Mouse (Mus musculus): ENCODE measurements around the gene P4ha3. TPM values are rescaled to one million over a fixed set of nuclear protein-coding genes. Genes with fewer than 3 reads are reported as not detected.

P4ha3 gene
- polyA plus RNA-seq, 1 experiment from 2014 or later: 4.4 TPM

DNA sequence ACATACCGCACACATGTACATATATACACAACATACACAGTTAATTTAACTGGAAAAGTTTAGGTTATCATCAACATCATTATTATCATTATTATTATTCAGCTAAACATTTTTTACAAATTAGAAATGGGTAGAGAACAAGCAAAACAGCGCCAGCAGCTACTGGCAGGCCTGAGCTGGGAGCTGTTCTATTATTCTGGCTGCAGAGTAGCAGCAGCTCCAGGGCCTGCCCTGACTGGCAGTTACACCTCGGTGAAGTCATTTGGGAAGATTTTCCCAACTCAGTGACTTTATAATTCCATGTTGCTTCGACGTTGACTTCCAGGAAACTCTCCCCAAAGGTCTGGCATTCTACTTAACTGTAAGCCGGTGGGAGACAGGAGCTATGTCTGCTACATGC is 11.4 kb downstream of the P4ha3 start:
- no peaks in the 10 kb centered on the region for H3K36me3 ChIP-seq (ENCODE audit: control insufficient read depth, insufficient read depth, low read length)
- ATAC-seq (ENCODE audit: insufficient read depth, low FRiP score): no peak
- H3K4me1 ChIP-seq (ENCODE audit: control insufficient read depth, insufficient read depth, low read length): peaks cover under 1% of the 10 kb centered on the region; the same call in 1 of the 2 replicates
- no peak overlapping the region for H3K9ac ChIP-seq (ENCODE audit: low read length)
- no peak overlapping the region for H3K4me2 ChIP-seq (ENCODE audit: low read depth, low read length)
- 80% methylated on average over 6 of the region's 6 CpGs for WGBS
- no peak overlapping the region for H3K27ac ChIP-seq (ENCODE audit: low read length)
- H3K27me3 ChIP-seq (ENCODE audit: control insufficient read depth, insufficient read depth, low read length): no peaks in the 10 kb centered on the region
- no peaks in the 10 kb centered on the region for H3K9me3 ChIP-seq (replicated peaks; ENCODE audit: control insufficient read depth, low read length)
- H3K4me3 ChIP-seq (replicated peaks; ENCODE audit: low read length): no peak overlapping the region

DNA sequence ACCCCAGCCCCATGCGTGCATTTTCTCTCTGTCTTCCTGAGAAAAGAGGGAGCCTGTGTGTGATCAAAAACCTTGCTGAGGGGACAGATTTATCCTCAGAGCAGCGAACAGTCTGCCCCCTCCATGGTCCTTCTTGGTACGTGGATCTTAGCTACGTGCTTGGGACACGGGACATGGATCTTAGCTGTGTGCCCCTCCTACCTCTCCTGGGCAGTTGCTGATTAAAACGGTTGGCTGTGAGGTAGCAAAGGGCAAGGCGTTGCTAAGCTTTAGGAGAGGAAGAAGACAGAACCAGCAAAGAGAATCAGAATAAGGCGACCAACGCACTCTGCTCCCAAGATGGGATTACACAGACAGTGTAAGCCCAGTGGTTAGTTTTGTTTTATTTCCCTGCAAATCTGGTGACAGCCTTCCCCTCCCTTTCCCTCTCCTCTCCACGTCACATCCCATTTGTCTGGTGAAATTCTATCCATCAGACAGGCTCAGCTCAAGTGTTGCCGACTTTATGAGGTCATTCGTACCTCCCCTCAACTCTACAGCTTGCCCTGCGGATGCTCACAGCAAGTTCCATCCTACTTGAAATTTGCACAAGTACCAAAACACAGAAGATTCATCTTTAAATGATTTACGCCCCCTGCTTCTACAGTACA is 13.7 kb downstream of the P4ha3 start:
- no peaks in the 10 kb centered on the region for H3K27me3 ChIP-seq (ENCODE audit: control insufficient read depth, insufficient read depth, low read length)
- ATAC-seq (ENCODE audit: insufficient read depth, low FRiP score): no peak
- peaks cover 7% of the 10 kb centered on the region; the same call in 1 of the 2 replicates for H3K4me1 ChIP-seq (ENCODE audit: control insufficient read depth, insufficient read depth, low read length)
- WGBS: 66% methylated on average over 14 of the region's 14 CpGs
- H3K27ac ChIP-seq (ENCODE audit: low read length): no peak overlapping the region
- no peak overlapping the region for H3K4me2 ChIP-seq (ENCODE audit: low read depth, low read length)
- no peak overlapping the region for H3K9ac ChIP-seq (ENCODE audit: low read length)
- no peaks in the 10 kb centered on the region for H3K36me3 ChIP-seq (ENCODE audit: control insufficient read depth, insufficient read depth, low read length)
- no peak overlapping the region for H3K4me3 ChIP-seq (replicated peaks; ENCODE audit: low read length)
- H3K9me3 ChIP-seq (replicated peaks; ENCODE audit: control insufficient read depth, low read length): no peaks in the 10 kb centered on the region

DNA sequence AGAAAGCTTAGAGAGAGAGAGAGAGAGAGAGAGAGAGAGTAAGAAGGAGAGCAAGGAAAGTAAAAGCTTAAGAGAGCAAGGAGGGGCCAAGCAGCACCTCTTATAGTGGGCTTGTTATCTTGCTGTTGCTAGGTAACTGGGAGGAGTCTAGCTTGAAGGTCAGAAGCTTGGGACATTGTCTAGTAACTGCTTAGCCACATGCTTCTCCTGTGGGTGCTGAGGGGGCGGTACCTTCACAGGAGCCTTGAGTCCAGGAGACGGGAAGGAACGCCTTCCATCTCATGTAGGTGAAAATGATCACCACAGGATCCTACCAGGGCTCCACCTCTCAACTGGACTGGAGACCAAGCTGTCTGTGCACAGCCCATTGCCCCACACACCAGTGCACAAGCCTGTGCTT is 16.1 kb downstream of the P4ha3 start:
- H3K27ac ChIP-seq (ENCODE audit: low read length): peak overlapping the region; percentile 83
- 62% methylated on average over 3 of the region's 3 CpGs for WGBS
- peaks cover 7% of the 10 kb centered on the region; the same call in 1 of the 2 replicates for H3K4me1 ChIP-seq (ENCODE audit: control insufficient read depth, insufficient read depth, low read length)
- no peaks in the 10 kb centered on the region for H3K27me3 ChIP-seq (ENCODE audit: control insufficient read depth, insufficient read depth, low read length)
- no peak overlapping the region for H3K4me2 ChIP-seq (ENCODE audit: low read depth, low read length)
- no peaks in the 10 kb centered on the region for H3K36me3 ChIP-seq (ENCODE audit: control insufficient read depth, insufficient read depth, low read length)
- H3K9me3 ChIP-seq (replicated peaks; ENCODE audit: control insufficient read depth, low read length): no peaks in the 10 kb centered on the region
- H3K4me3 ChIP-seq (replicated peaks; ENCODE audit: low read length): no peak overlapping the region
- H3K9ac ChIP-seq (ENCODE audit: low read length): no peak overlapping the region
- peak; percentile 63; the same call in 1 of the 2 replicates for ATAC-seq (ENCODE audit: insufficient read depth, low FRiP score)

DNA sequence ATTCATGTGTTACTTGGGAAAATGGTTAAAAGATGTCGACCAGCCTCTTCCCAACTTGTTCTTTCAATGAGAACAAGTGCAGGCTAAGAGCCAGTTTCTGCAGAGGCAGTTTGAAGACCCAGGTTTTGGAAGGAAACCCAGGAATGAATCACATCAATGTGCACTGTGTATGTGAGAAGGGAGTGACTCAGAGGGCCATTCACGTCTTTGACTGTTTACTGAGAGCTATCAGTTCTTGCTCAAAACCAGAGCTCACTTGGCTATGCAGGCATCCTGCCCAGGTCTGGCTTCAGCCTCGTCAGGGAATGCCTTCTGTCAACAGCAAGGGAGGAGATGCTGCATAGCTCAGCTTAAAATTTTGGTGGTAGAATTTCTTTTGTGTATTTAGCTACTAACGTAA is 17.0 kb downstream of the P4ha3 start:
- peaks cover 7% of the 10 kb centered on the region; the same call in 1 of the 2 replicates for H3K4me1 ChIP-seq (ENCODE audit: control insufficient read depth, insufficient read depth, low read length)
- no peak overlapping the region for H3K4me3 ChIP-seq (replicated peaks; ENCODE audit: low read length)
- H3K4me2 ChIP-seq (ENCODE audit: low read depth, low read length): no peak overlapping the region
- H3K27ac ChIP-seq (ENCODE audit: low read length): peak overlapping the region; percentile 83
- H3K9me3 ChIP-seq (replicated peaks; ENCODE audit: control insufficient read depth, low read length): no peaks in the 10 kb centered on the region
- H3K27me3 ChIP-seq (ENCODE audit: control insufficient read depth, insufficient read depth, low read length): no peaks in the 10 kb centered on the region
- WGBS: 28% methylated on average over 4 of the region's 4 CpGs
- H3K36me3 ChIP-seq (ENCODE audit: control insufficient read depth, insufficient read depth, low read length): no peaks in the 10 kb centered on the region
- peak; percentile 78; the same call in 1 of the 2 replicates for ATAC-seq (ENCODE audit: insufficient read depth, low FRiP score)
- H3K9ac ChIP-seq (ENCODE audit: low read length): no peak overlapping the region

DNA sequence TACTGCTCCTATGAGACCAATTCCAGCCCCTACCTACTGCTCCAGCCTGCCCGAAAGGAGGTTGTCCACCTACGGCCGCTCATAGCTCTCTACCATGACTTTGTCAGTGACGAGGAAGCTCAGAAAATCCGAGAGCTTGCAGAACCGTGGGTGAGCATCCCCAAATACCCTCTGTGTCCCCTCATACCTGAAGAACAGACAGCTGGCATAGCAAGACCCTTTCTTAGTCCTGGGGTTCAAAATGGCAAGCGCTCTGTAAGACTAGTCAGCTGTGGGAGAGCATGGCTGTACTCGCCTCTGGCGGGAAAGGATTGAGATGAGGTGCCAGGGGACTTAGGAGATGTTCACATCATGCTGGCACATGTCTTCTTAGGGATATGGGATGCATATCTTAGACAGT is 20.6 kb downstream of the P4ha3 start:
- H3K9me3 ChIP-seq (replicated peaks; ENCODE audit: control insufficient read depth, low read length): no peaks in the 10 kb centered on the region
- no peak overlapping the region for H3K4me3 ChIP-seq (replicated peaks; ENCODE audit: low read length)
- no peak overlapping the region for H3K4me2 ChIP-seq (ENCODE audit: low read depth, low read length)
- no peaks in the 10 kb centered on the region for H3K36me3 ChIP-seq (ENCODE audit: control insufficient read depth, insufficient read depth, low read length)
- 85% methylated on average over 9 of the region's 9 CpGs for WGBS
- no peak for ATAC-seq (ENCODE audit: insufficient read depth, low FRiP score)
- peaks cover 14% of the 10 kb centered on the region for H3K4me1 ChIP-seq (ENCODE audit: control insufficient read depth, insufficient read depth, low read length)
- H3K9ac ChIP-seq (ENCODE audit: low read length): no peak overlapping the region
- no peaks in the 10 kb centered on the region for H3K27me3 ChIP-seq (ENCODE audit: control insufficient read depth, insufficient read depth, low read length)
- no peak overlapping the region for H3K27ac ChIP-seq (ENCODE audit: low read length)

DNA sequence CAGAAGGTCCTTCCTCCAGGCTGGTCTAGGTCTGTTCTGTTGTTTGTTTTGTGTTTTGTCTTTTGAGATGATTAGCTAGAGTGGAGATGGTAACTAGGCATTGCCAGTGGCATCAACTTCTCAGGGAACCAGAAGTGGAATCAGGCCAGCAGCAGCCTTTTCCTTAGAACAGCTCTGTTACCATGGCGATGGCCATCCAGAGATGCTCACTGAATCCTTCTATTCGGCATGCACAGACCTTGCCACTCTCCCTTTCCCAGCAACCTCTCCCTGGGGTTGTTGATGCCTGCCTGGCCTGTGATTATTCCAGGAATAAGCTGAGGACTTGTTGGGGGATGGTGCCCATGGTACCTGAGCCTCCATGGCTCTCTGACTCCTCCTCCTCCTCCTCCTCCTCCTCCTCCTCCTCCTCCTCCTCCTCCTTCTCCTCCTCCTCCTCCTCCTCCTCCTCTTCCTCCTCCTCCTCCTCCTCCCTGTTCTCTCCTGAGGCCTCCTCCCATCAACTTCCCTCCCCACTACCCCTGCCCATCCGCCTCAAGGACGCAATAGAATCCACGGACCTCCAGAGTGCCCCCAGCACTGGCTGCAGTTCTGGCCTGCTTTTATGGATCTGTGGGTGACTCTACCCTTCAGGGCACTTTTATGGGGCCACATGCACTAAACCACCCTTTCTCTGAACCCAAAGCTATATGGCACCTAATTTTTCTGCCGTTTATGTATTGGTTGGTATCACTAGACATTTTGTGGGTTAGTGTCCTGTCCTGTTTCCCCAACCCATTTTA is 22.7 kb downstream of the P4ha3 start:
- Histone ChIP-seq H3K4me3 (replicated peaks; ENCODE audit: low read length) (no peak overlapping the region), H3K27me3 (ENCODE audit: control insufficient read depth, insufficient read depth, low read length) (no peaks in the 10 kb centered on the region), H3K36me3 (ENCODE audit: control insufficient read depth, insufficient read depth, low read length) (no peaks in the 10 kb centered on the region), H3K4me1 (ENCODE audit: control insufficient read depth, insufficient read depth, low read length) (peaks cover 7% of the 10 kb centered on the region; the same call in 1 of the 2 replicates), H3K9ac (ENCODE audit: low read length) (no peak overlapping the region), H3K4me2 (ENCODE audit: low read depth, low read length) (no peak overlapping the region), H3K27ac (ENCODE audit: low read length) (no peak overlapping the region), H3K9me3 (replicated peaks; ENCODE audit: control insufficient read depth, low read length) (no peaks in the 10 kb centered on the region)
- no peak for ATAC-seq (ENCODE audit: insufficient read depth, low FRiP score)
- WGBS: 82% methylated on average over 6 of the region's 6 CpGs

DNA sequence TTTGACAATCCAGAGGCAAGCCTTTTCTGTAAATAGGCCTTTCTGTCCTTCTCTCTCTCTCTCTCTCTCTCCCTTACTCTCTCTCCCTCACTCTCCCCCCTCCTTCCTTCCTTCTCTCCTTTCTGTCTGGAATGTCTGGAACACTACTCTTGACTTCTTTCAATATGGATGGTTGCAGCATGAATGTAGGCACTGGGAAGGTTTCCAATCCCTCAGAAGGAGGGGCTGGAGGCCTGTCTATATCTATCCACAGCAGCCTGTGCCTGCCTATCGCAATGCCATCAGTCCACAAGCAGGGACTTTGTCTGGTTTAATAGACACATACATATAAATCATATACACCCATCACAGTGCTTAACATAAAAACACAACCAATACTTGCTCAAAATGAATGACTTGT is 23.9 kb downstream of the P4ha3 start:
- 49% methylated on average over 1 of the region's 1 CpGs for WGBS

DNA sequence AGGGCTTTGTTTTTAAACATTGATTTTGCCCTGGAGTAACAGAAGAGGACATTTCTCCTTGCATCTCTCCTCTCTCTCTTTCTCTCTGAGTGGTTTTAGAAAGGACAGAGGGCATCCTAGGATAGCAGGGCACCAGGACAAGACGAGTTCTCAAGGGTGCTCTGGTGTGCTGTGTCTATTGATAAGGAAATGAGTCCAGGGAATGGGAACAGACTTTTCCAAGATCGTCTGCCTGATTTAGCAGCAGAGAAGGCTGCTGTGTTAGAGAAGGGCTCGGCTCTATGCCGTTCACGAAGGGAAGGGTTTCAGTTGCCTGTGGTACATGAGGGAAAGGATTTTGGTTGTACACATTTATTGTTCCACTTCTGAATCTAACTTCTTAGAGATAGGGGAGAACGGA is 24.4 kb downstream of the P4ha3 start:
- ATAC-seq (ENCODE audit: insufficient read depth, low FRiP score): no peak
- H3K4me2 ChIP-seq (ENCODE audit: low read depth, low read length): no peak overlapping the region
- no peak overlapping the region for H3K4me3 ChIP-seq (replicated peaks; ENCODE audit: low read length)
- H3K36me3 ChIP-seq (ENCODE audit: control insufficient read depth, insufficient read depth, low read length): no peaks in the 10 kb centered on the region
- no peak overlapping the region for H3K9ac ChIP-seq (ENCODE audit: low read length)
- H3K9me3 ChIP-seq (replicated peaks; ENCODE audit: control insufficient read depth, low read length): no peaks in the 10 kb centered on the region
- H3K27me3 ChIP-seq (ENCODE audit: control insufficient read depth, insufficient read depth, low read length): no peaks in the 10 kb centered on the region
- H3K27ac ChIP-seq (ENCODE audit: low read length): no peak overlapping the region
- H3K4me1 ChIP-seq (ENCODE audit: control insufficient read depth, insufficient read depth, low read length): peaks cover 7% of the 10 kb centered on the region; the same call in 1 of the 2 replicates
- WGBS: 47% methylated on average over 6 of the region's 6 CpGs

More for the DNA sequence above, 23.9 kb downstream of the P4ha3 start:
- Histone ChIP-seq H3K4me2 (ENCODE audit: low read depth, low read length) (no peak overlapping the region), H3K27ac (ENCODE audit: low read length) (no peak overlapping the region), H3K4me1 (ENCODE audit: control insufficient read depth, insufficient read depth, low read length) (peaks cover 7% of the 10 kb centered on the region; the same call in 1 of the 2 replicates), H3K36me3 (ENCODE audit: control insufficient read depth, insufficient read depth, low read length) (no peaks in the 10 kb centered on the region), H3K9me3 (replicated peaks; ENCODE audit: control insufficient read depth, low read length) (no peaks in the 10 kb centered on the region), H3K27me3 (ENCODE audit: control insufficient read depth, insufficient read depth, low read length) (no peaks in the 10 kb centered on the region), H3K9ac (ENCODE audit: low read length) (no peak overlapping the region), H3K4me3 (replicated peaks; ENCODE audit: low read length) (no peak overlapping the region)
- no peak for ATAC-seq (ENCODE audit: insufficient read depth, low FRiP score)

DNA sequence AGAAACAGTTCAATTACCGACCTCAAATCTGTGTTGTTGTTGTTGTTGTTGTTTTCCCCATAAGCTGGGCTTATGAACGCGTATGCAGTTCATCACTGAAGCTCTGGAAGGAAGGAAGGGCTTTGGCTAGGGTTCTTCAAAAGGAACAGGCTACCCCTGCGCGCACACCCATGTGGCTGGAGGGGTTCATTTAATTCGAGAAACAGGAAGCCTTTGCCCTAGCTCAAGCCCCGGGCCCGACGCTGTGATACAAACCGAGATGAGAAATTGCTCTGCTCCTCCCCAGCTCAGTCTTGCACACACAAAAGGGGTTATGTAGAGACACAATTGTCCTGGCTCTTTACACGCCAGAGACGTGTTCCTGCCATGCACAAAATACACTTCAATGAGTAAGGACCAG is 25.0 kb downstream of the P4ha3 start:
- WGBS: 73% methylated on average over 12 of the region's 12 CpGs

More for the DNA sequence above, 25.0 kb downstream of the P4ha3 start:
- no peaks in the 10 kb centered on the region for H3K9me3 ChIP-seq (replicated peaks; ENCODE audit: control insufficient read depth, low read length)
- H3K4me3 ChIP-seq (replicated peaks; ENCODE audit: low read length): no peak overlapping the region
- no peak overlapping the region for H3K9ac ChIP-seq (ENCODE audit: low read length)
- no peak overlapping the region for H3K27ac ChIP-seq (ENCODE audit: low read length)
- H3K4me2 ChIP-seq (ENCODE audit: low read depth, low read length): no peak overlapping the region
- H3K36me3 ChIP-seq (ENCODE audit: control insufficient read depth, insufficient read depth, low read length): no peaks in the 10 kb centered on the region
- no peaks in the 10 kb centered on the region for H3K27me3 ChIP-seq (ENCODE audit: control insufficient read depth, insufficient read depth, low read length)
- no peak for ATAC-seq (ENCODE audit: insufficient read depth, low FRiP score)
- H3K4me1 ChIP-seq (ENCODE audit: control insufficient read depth, insufficient read depth, low read length): peaks cover 7% of the 10 kb centered on the region; the same call in 1 of the 2 replicates

All from stomach, embryonic 16.5 days (tissue).